Mouse (Mus musculus): ENCODE data around the gene Dcp1b.

DNA sequence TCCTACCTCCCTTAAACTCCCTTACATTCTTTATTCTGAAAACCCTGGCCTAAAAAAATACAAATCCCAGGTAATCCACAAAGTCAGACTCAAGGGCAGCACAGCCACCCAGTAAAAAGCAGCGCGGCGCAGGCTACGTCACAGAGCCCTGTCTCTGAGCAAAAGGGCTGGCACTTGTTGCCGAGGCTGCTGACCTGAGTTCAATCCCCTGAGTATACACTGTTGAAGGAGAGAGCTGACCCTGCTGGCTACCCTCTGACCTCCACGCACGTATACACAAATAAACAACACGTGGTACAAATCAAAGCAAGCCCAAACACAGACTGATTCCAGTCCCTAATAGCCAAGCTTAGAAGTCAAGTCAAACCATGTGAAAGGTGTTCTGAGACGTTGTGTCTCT, 19.1 kb downstream of the Dcp1b start:
- TF ChIP-seq CTCF (IDR thresholded peaks at IDR 0.05; ENCODE audit: extremely low read depth, insufficient read depth, low read length), result no peak
- TF ChIP-seq POLR2A (IDR thresholded peaks at IDR 0.05; ENCODE audit: extremely low read depth, insufficient read depth, low read length), result no peak

Measured in cortical plate, adult 2 months (tissue).